Mouse (Mus musculus): ENCODE measurements at regions not wholly inside any gene's neighbourhood (a gene's known extent, or its start where the extent isn't known, plus 50 kb on each side); places are given as distances from the start of the nearest gene placed in this dataset.

- TF ChIP-seq CTCF (IDR thresholded peaks at IDR 0.05; ENCODE audit: borderline replicate concordance, insufficient read depth, low read length) (no peak), POLR2A (IDR thresholded peaks at IDR 0.05; ENCODE audit: low read depth, low read length) (no peak)
Observed at GRCm38 (mm10) chr12:77715979-77716378, 478.1 kb downstream of the Fut8 start.
